9 mouse cellular contexts compared by ENCODE assay signal in the genomic region with DNA sequence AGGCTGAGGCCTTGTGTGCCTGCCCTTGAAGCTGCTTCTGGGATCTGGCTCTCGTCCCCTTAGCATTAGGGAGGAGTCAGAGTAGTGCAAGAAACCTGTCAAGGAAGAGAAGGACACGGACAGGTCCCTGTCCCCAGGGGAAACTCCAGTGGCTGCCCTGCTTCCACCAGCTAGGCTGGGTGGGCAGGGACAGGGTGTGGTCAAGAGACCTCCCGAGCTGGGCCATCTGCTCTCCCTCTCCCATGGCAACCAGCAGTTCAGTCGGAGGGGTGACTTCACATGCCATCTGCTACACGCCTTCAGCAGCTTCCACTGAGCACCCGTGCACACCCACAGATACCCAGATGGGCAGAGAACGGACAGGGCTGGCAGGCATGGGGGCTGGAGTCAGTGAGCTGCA. TPM values are rescaled to one million over a fixed set of nuclear protein-coding genes. Genes with fewer than 3 reads are reported as not detected.
A peak's percentile ranks its signal among the peaks of the same experiment; 100 is the strongest.
DNase-seq lines count a peak whose midpoint lies in the region; ATAC-seq and TF ChIP-seq lines count a peak whose summit lies in the region.
"Had no signal": no experiment of that assay in that cellular context is flagged by ENCODE, and none has a peak within 500 bp of the region (broad histone marks: within the 10 kb centered on the region; RNA-seq: fewer than 3 reads in every experiment).

No protein-coding gene starts in this region.

- no peak overlapping the region for H3K4me3 ChIP-seq in gastrocnemius, adult 2 months
- H3K4me3 ChIP-seq in hindbrain, embryonic 13.5 days: no peak overlapping the region
- no peak overlapping the region for H3K4me3 ChIP-seq in limb, embryonic 13.5 days

- no peaks in the 10 kb centered on the region for H3K36me3 ChIP-seq in hindbrain, embryonic 13.5 days
- peaks cover 16% of the 10 kb centered on the region; the same call in 1 of the 2 replicates for H3K36me3 ChIP-seq in limb, embryonic 13.5 days

- H3K4me2 ChIP-seq in hindbrain, embryonic 13.5 days: no peak overlapping the region
- no peak overlapping the region for H3K4me2 ChIP-seq in limb, embryonic 13.5 days (replicated peaks)

- ATAC-seq in hindbrain, embryonic 13.5 days (ENCODE audit: low FRiP score): no peak
- no peak for ATAC-seq in limb, embryonic 13.5 days (ENCODE audit: low FRiP score, low read depth)
- ATAC-seq in inflammation-experienced regulatory T-cells, adult 6 months: no peak

- intact Hi-C loops in gastrocnemius, adult 2 months (cut with DNase I): no loop called here
- intact Hi-C loops in gastrocnemius, postnatal 14 days (cut with DNase I; ENCODE audit: low total_unique reads): no loop called here

- no peaks in the 10 kb centered on the region for H3K9me3 ChIP-seq in hindbrain, embryonic 13.5 days
- H3K9me3 ChIP-seq in limb, embryonic 13.5 days: no peaks in the 10 kb centered on the region

- peak overlapping the region; percentile 51; the same call in 1 of the 2 replicates for H3K9ac ChIP-seq in hindbrain, embryonic 13.5 days
- H3K9ac ChIP-seq in limb, embryonic 13.5 days: peak overlapping the region; percentile 20; the same call in 1 of the 2 replicates

- DNase-seq in gastrocnemius, adult 2 months: peak; percentile 23
- no peak for DNase-seq in gastrocnemius, postnatal 14 days
- DNase-seq in urinary bladder, adult 2 months (ENCODE audit: low spot score): peak; percentile 20
- DNase-seq in urinary bladder, adult 18-20 months (ENCODE audit: low spot score in 2 of 2): no peak
- no peak for DNase-seq in c-Kit-positive CD71-positive TER-119-positive erythroid progenitor cells, embryonic 14.5 days (ENCODE audit: low spot score)

- TF ChIP-seq CTCF in gastrocnemius, adult 2 months (IDR thresholded peaks at IDR 0.05): no peak

- H3K27me3 ChIP-seq in hindbrain, embryonic 13.5 days: no peaks in the 10 kb centered on the region
- no peaks in the 10 kb centered on the region for H3K27me3 ChIP-seq in limb, embryonic 13.5 days

- H3K27ac ChIP-seq in gastrocnemius, adult 2 months: peak overlapping the region; percentile 97
- peak overlapping the region; percentile 78 for H3K27ac ChIP-seq in hindbrain, embryonic 13.5 days
- H3K27ac ChIP-seq in limb, embryonic 13.5 days: peak overlapping the region; percentile 39; the same call in 1 of the 2 replicates

- H3K4me1 ChIP-seq in hindbrain, embryonic 13.5 days (replicated peaks): peaks cover 96% of the 10 kb centered on the region
- H3K4me1 ChIP-seq in limb, embryonic 13.5 days: peaks cover 82% of the 10 kb centered on the region

- WGBS in hindbrain, embryonic 13.5 days: 17% methylated on average over 7 of the region's 7 CpGs
- 47% methylated on average over 7 of the region's 7 CpGs for WGBS in limb, embryonic 13.5 days

RNA-seq across cellular contexts. Expression of gene Bcar1, which starts 7.3 kb away (rescaled TPM):
- 10 to 100 TPM; 10.8 to 12.6 TPM for total RNA-seq in gastrocnemius, adult 2 months (2021)
- total RNA-seq in gastrocnemius, postnatal 14 days (2021): 10 to 100 TPM; 15.5 to 17.4 TPM
- polyA plus RNA-seq in urinary bladder, adult 2 months (2012; rRNA removed): 40.1 and 42.5 TPM in 2 replicates
- polyA plus RNA-seq in hindbrain, embryonic 13.5 days (2015; fragmentation: Nextera tagmentation; extraction: Ambion mirVana): 55.4 and 55.6 TPM in 2 replicates
- polyA plus RNA-seq in limb, embryonic 13.5 days (2015; fragmentation: Nextera tagmentation; extraction: Ambion mirVana): 41.7 and 41.8 TPM in 2 replicates
- polyA plus RNA-seq in inflammation-experienced regulatory T-cells, adult 6 months (2017; shearing (Covaris generic)): under 1 TPM in 2 of 3 experiments, not detected in 1; 0.17 to 0.25 TPM

RNA-seq across cellular contexts. Expression of gene Ctrb1, which starts 45.5 kb away (rescaled TPM):
- not detected for total RNA-seq in gastrocnemius, adult 2 months (2021)
- total RNA-seq in gastrocnemius, postnatal 14 days (2021): under 1 TPM in 1 of 2 experiments, not detected in 1; 0.44 TPM
- 0.40 and 2.3 TPM in 2 replicates for polyA plus RNA-seq in urinary bladder, adult 2 months (2012; rRNA removed)
- polyA plus RNA-seq in hindbrain, embryonic 13.5 days (2015; fragmentation: Nextera tagmentation; extraction: Ambion mirVana): 3.1 TPM in 1 of 2 replicates, not detected in the other
- polyA plus RNA-seq in limb, embryonic 13.5 days (2015; fragmentation: Nextera tagmentation; extraction: Ambion mirVana): 0.89 and 3.1 TPM in 2 replicates
- not detected for polyA plus RNA-seq in inflammation-experienced regulatory T-cells, adult 6 months (2017; shearing (Covaris generic))
- total RNA-seq: left cerebral cortex, postnatal 10 days had no signal

Comparison
In these comparisons a context has a peak if more than half of its experiments do, and no peak if none do; other contexts are left out.
1. DNase-seq: peak in gastrocnemius, adult 2 months (single experiment) and urinary bladder, adult 2 months (single experiment); none in gastrocnemius, postnatal 14 days (single experiment), urinary bladder, adult 18-20 months (0 of 2) and c-Kit-positive CD71-positive TER-119-positive erythroid progenitor cells, embryonic 14.5 days (single experiment).
2. H3K27ac ChIP-seq: peak in every context shown above with its lines; median percentile 97 in gastrocnemius, adult 2 months; 78 in hindbrain, embryonic 13.5 days; 39 in limb, embryonic 13.5 days.
3. RNA of gene Bcar1, which starts 7.3 kb away (polyA plus RNA-seq): 55.4 to 55.6 TPM in hindbrain, embryonic 13.5 days, 40.1 to 42.5 TPM in urinary bladder, adult 2 months and 41.7 to 41.8 TPM in limb, embryonic 13.5 days; 0.17 to 0.25 TPM in inflammation-experienced regulatory T-cells, adult 6 months; every median in the first group is over 10 times any median in the second.